8 mouse cellular contexts compared by ENCODE assay signal in the genomic region with DNA sequence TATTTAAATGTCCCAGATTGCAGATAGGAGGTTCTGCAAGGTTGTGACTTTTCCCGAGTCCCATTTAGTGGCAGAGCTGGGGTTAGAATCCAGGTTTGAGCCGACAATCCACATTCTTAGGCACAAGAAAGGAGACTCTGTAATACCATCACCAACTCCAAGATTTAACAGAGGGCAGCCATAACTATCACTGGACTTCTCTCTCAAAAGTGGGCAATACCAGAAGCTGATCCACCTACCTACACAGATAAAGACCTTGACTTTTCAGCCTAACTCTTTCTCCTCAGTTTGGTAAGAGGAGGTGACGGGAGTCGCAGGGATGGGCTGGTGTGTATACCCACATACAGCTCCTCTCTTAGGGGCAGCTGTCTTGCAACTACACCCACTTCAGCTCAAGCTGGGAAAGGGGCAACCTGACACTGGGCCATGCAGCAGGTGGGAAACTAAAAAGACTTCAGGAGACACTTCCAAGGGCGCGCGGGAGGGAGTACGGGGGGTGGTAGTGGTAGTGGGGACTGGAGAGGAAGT. TPM values are rescaled to one million over a fixed set of nuclear protein-coding genes. Genes with fewer than 3 reads are reported as not detected.
A peak's percentile ranks its signal among the peaks of the same experiment; 100 is the strongest.
DNase-seq lines count a peak whose midpoint lies in the region; ATAC-seq and TF ChIP-seq lines count a peak whose summit lies in the region.

No protein-coding gene starts in this region.

- H3K9ac ChIP-seq in embryonic facial prominence, embryonic 12.5 days = peak overlapping the region; percentile 55
- peak overlapping the region; percentile 41 for H3K9ac ChIP-seq in intestine, embryonic 15.5 days
- H3K9ac ChIP-seq in neural tube, embryonic 14.5 days (replicated peaks; ENCODE audit: low read depth, low read length) = peak overlapping the region; percentile 99

- no peaks in the 10 kb centered on the region for H3K9me3 ChIP-seq in embryonic facial prominence, embryonic 12.5 days
- no peaks in the 10 kb centered on the region for H3K9me3 ChIP-seq in intestine, embryonic 15.5 days
- no peaks in the 10 kb centered on the region for H3K9me3 ChIP-seq in neural tube, embryonic 14.5 days (ENCODE audit: control insufficient read depth, low read length)

- peaks cover 63% of the 10 kb centered on the region for H3K4me1 ChIP-seq in embryonic facial prominence, embryonic 12.5 days
- peaks cover 66% of the 10 kb centered on the region for H3K4me1 ChIP-seq in intestine, embryonic 15.5 days (replicated peaks)
- H3K4me1 ChIP-seq in neural tube, embryonic 14.5 days (ENCODE audit: control insufficient read depth, insufficient read depth, low read length) = peaks cover 60% of the 10 kb centered on the region

- intact Hi-C loops in left cerebral cortex, adult 2 months (cut with DNase I) = loop anchor here (2.0 to 10.0 kb wide), 3 partner anchors 52 to 248 kb away; partner anchors contain the start of genes Cd68, Mpdu1, Trp53 and Wrap53
- intact Hi-C loops in left cerebral cortex, postnatal 25 days (cut with DNase I) = loop anchor here (5.0 kb wide), 1 partner anchor 320 kb away; the partner anchor contains the start of gene Per1

- H3K36me3 ChIP-seq in embryonic facial prominence, embryonic 12.5 days = peaks cover 8% of the 10 kb centered on the region
- no peaks in the 10 kb centered on the region for H3K36me3 ChIP-seq in intestine, embryonic 15.5 days
- H3K36me3 ChIP-seq in neural tube, embryonic 14.5 days (ENCODE audit: control insufficient read depth, insufficient read depth, low read length) = peaks cover 6% of the 10 kb centered on the region; the same call in 1 of the 2 replicates

- ATAC-seq in embryonic facial prominence, embryonic 12.5 days (ENCODE audit: insufficient number of reproducible peaks, insufficient read depth, low FRiP score, low TSS enrichment) = 0 out of 2 replicates have a peak, but pooled peaks have one; percentile 4
- ATAC-seq in intestine, embryonic 15.5 days = no peak; the same call in 1 of the 2 replicates
- ATAC-seq in neural tube, embryonic 14.5 days (ENCODE audit: low read depth) = no peak

- peak overlapping the region; percentile 99 for H3K27ac ChIP-seq in left cerebral cortex, adult 2 months
- H3K27ac ChIP-seq in embryonic facial prominence, embryonic 12.5 days = peak overlapping the region; percentile 99
- H3K27ac ChIP-seq in intestine, embryonic 15.5 days = peak overlapping the region; percentile 98
- H3K27ac ChIP-seq in neural tube, embryonic 14.5 days (ENCODE audit: low read depth, low read length) = peak overlapping the region; percentile 99

- no peak for DNase-seq in left cerebral cortex, adult 2 months (ENCODE audit: extremely low spot score in 1 of 2, low spot score in 2 of 2)
- no peak for DNase-seq in left cerebral cortex, adult 18-20 months (ENCODE audit: low spot score in 2 of 2)
- no peak for DNase-seq in spleen, postnatal 14 days (ENCODE audit: low spot score in 2 of 2)
- no peak for DNase-seq in yolk sac, embryonic 10.5 days (ENCODE audit: low spot score)
- no peak for DNase-seq in left cerebral cortex, postnatal 25 days (ENCODE audit: low spot score in 2 of 2)

- H3K4me2 ChIP-seq in embryonic facial prominence, embryonic 12.5 days (replicated peaks) = peak overlapping the region; percentile 98
- H3K4me2 ChIP-seq in intestine, embryonic 15.5 days (replicated peaks) = peak overlapping the region; percentile 97
- peak overlapping the region; percentile 99 for H3K4me2 ChIP-seq in neural tube, embryonic 14.5 days (ENCODE audit: low read depth, low read length)

- H3K27me3 ChIP-seq in embryonic facial prominence, embryonic 12.5 days = peaks cover 15% of the 10 kb centered on the region
- H3K27me3 ChIP-seq in intestine, embryonic 15.5 days (replicated peaks) = peaks cover 9% of the 10 kb centered on the region; the same call in 1 of the 2 replicates
- peaks cover 4% of the 10 kb centered on the region; the same call in 1 of the 2 replicates for H3K27me3 ChIP-seq in neural tube, embryonic 14.5 days (ENCODE audit: control insufficient read depth, insufficient read depth, low read length)

- under 1% methylated on average over 8 of the region's 8 CpGs for WGBS in embryonic facial prominence, embryonic 12.5 days
- 3% methylated on average over 8 of the region's 8 CpGs for WGBS in intestine, embryonic 15.5 days
- WGBS in neural tube, embryonic 14.5 days = 5% methylated on average over 8 of the region's 8 CpGs

- no peak for TF ChIP-seq CTCF in left cerebral cortex, adult 2 months (IDR thresholded peaks at IDR 0.05)

- H3K4me3 ChIP-seq in left cerebral cortex, adult 2 months = peak overlapping the region; percentile 57
- peak overlapping the region; percentile 84 for H3K4me3 ChIP-seq in embryonic facial prominence, embryonic 12.5 days
- H3K4me3 ChIP-seq in intestine, embryonic 15.5 days (replicated peaks) = peak overlapping the region; percentile 53
- peak overlapping the region; percentile 83 for H3K4me3 ChIP-seq in neural tube, embryonic 14.5 days (ENCODE audit: low read depth, low read length)

RNA-seq across cellular contexts. Expression of gene Kdm6b, which starts 3.5 kb away (rescaled TPM):
- 10 to 100 TPM; 31.1 to 45.3 TPM for total RNA-seq in left cerebral cortex, adult 2 months (2021)
- total RNA-seq in left cerebral cortex, adult 18-20 months (2021) = 10 to 100 TPM; 28.2 to 32.2 TPM
- polyA plus RNA-seq in embryonic facial prominence, embryonic 12.5 days (2016; fragmentation: Nextera tagmentation; extraction: Ambion mirVana) = 42.3 and 43.4 TPM in 2 replicates
- 23.7 and 24.3 TPM in 2 replicates for polyA plus RNA-seq in intestine, embryonic 15.5 days (2015; fragmentation: Nextera tagmentation; extraction: Ambion mirVana)
- 36.1 and 37.5 TPM in 2 replicates for polyA plus RNA-seq in neural tube, embryonic 14.5 days (2014; fragmentation: Nextera tagmentation; extraction: Ambion mirVana)
- total RNA-seq in left cerebral cortex, postnatal 25 days (2021) = 10 to 100 TPM; 23.3 to 25.3 TPM

RNA-seq across cellular contexts. Expression of gene Tmem88, which starts 19.0 kb away (rescaled TPM):
- total RNA-seq in left cerebral cortex, adult 2 months (2021) = 1 to 10 TPM; 2.9 to 3.8 TPM
- total RNA-seq in left cerebral cortex, adult 18-20 months (2021) = 1 to 10 TPM; 3.4 to 3.7 TPM
- polyA plus RNA-seq in embryonic facial prominence, embryonic 12.5 days (2016; fragmentation: Nextera tagmentation; extraction: Ambion mirVana) = 18.1 and 21.3 TPM in 2 replicates
- polyA plus RNA-seq in intestine, embryonic 15.5 days (2015; fragmentation: Nextera tagmentation; extraction: Ambion mirVana) = 30.7 and 32.1 TPM in 2 replicates
- 2.3 and 5.3 TPM in 2 replicates for polyA plus RNA-seq in neural tube, embryonic 14.5 days (2014; fragmentation: Nextera tagmentation; extraction: Ambion mirVana)
- total RNA-seq in left cerebral cortex, postnatal 25 days (2021) = 1 to 10 TPM; 3.6 to 3.8 TPM

RNA-seq across cellular contexts. Expression of gene Cyb5d1, which starts 21.6 kb away (rescaled TPM):
- 10 to 100 TPM; 40.7 to 45.6 TPM for total RNA-seq in left cerebral cortex, adult 2 months (2021)
- 10 to 100 TPM; 42.7 to 48.1 TPM for total RNA-seq in left cerebral cortex, adult 18-20 months (2021)
- 44.6 and 50.0 TPM in 2 replicates for polyA plus RNA-seq in embryonic facial prominence, embryonic 12.5 days (2016; fragmentation: Nextera tagmentation; extraction: Ambion mirVana)
- 22.7 and 24.8 TPM in 2 replicates for polyA plus RNA-seq in intestine, embryonic 15.5 days (2015; fragmentation: Nextera tagmentation; extraction: Ambion mirVana)
- 21.3 and 29.9 TPM in 2 replicates for polyA plus RNA-seq in neural tube, embryonic 14.5 days (2014; fragmentation: Nextera tagmentation; extraction: Ambion mirVana)
- 10 to 100 TPM; 35.9 to 41.3 TPM for total RNA-seq in left cerebral cortex, postnatal 25 days (2021)

RNA-seq across cellular contexts. Expression of gene Naa38, which starts 21.7 kb away (rescaled TPM):
- total RNA-seq in left cerebral cortex, adult 2 months (2021) = 100 to 1,000 TPM in 1 of 2 experiments, 10 to 100 TPM in 1; 94.0 to 113 TPM
- 100 to 1,000 TPM; 117 to 120 TPM for total RNA-seq in left cerebral cortex, adult 18-20 months (2021)
- polyA plus RNA-seq in embryonic facial prominence, embryonic 12.5 days (2016; fragmentation: Nextera tagmentation; extraction: Ambion mirVana) = 126 and 129 TPM in 2 replicates
- 154 and 182 TPM in 2 replicates for polyA plus RNA-seq in intestine, embryonic 15.5 days (2015; fragmentation: Nextera tagmentation; extraction: Ambion mirVana)
- 112 and 132 TPM in 2 replicates for polyA plus RNA-seq in neural tube, embryonic 14.5 days (2014; fragmentation: Nextera tagmentation; extraction: Ambion mirVana)
- total RNA-seq in left cerebral cortex, postnatal 25 days (2021) = 100 to 1,000 TPM; 105 to 109 TPM

RNA-seq across cellular contexts. Expression of gene Chd3, which starts 47.8 kb away (rescaled TPM):
- 100 to 1,000 TPM; 406 to 416 TPM for total RNA-seq in left cerebral cortex, adult 2 months (2021)
- 100 to 1,000 TPM; 346 to 387 TPM for total RNA-seq in left cerebral cortex, adult 18-20 months (2021)
- 130 and 135 TPM in 2 replicates for polyA plus RNA-seq in embryonic facial prominence, embryonic 12.5 days (2016; fragmentation: Nextera tagmentation; extraction: Ambion mirVana)
- 39.9 and 44.1 TPM in 2 replicates for polyA plus RNA-seq in intestine, embryonic 15.5 days (2015; fragmentation: Nextera tagmentation; extraction: Ambion mirVana)
- polyA plus RNA-seq in neural tube, embryonic 14.5 days (2014; fragmentation: Nextera tagmentation; extraction: Ambion mirVana) = 86.0 and 89.6 TPM in 2 replicates
- 100 to 1,000 TPM; 449 to 474 TPM for total RNA-seq in left cerebral cortex, postnatal 25 days (2021)

Comparison
In these comparisons a context has a peak if more than half of its experiments do, and no peak if none do; other contexts are left out.
1. H3K9ac ChIP-seq: peak in every context shown above with its lines; median percentile 99 in neural tube, embryonic 14.5 days; 55 in embryonic facial prominence, embryonic 12.5 days; 41 in intestine, embryonic 15.5 days.